Mouse (Mus musculus) heart, postnatal 0 days (tissue): Measurements from ENCODE around the gene Gm48551.

Experiments
- CTCF ChIP-seq: IDR thresholded peaks from 2 replicates; pipeline ENCODE4 v1.5.1; 2016; ENCODE audit warnings: antibody characterized with exemption, control low read depth, low read depth
- EP300 ChIP-seq: IDR thresholded peaks from 2 replicates; pipeline ENCODE4 v1.6.1; 2016; ENCODE audit warnings: antibody characterized with exemption, low read depth

DNA sequence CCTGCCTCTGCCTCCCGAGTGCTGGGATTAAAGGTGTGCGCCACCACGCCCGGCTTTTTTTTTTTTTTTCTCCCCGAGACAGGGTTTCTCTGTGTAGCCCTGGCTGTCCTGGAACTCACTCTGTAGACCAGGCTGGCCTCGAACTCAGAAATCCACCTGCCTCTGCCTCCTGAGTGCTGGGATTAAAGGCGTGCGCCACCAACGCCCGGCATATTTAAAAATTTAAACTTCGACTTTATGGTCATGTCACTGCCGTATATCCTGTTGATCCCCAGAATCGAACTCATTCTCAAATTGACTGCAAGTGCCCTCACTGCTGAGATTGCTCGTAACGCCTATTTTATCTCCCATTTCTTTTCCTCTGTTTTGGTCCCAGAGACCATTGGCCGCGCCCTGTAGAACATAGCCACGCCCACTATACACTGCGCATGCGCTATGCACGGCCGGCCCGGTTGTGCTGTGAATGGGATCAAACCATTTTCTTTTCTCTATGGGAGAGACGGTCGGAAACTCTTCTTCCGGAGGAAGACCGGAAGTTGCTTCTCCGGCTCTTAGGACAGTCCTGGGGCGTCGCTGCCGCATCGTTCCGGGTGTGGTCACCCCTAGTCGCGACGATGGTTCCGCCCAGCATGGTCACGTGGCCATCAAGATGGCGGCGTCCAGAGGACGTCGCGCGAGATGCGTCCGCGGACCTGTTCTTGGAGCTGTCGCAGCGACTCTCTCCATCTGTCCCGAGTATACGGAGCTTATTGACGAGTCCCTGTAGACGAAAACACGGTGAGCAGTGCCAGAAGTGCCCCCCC, at the start of gene Gm48551, which contains the start of gene Dohh:
- peak; percentile 94 for TF ChIP-seq EP300
- no peak for TF ChIP-seq CTCF
